Mouse (Mus musculus): ENCODE measurements around the gene Olfr776.
"Not testable (repeated sequence)": the region's sequence is repeated elsewhere in the genome, so short reads cannot be mapped to it uniquely, and the experiment has no call there.

The Olfr776 gene

GRCm38 (mm10) chr10:129258827-129259226 lies at the start of gene Olfr776:
TSS of gene Olfr776 (plus strand) at chr10:129259127.
- DNase-seq, result no peak

- DNase-seq, result no peak
Observed at GRCm38 (mm10) chr10:129230737-129231136, 28.2 kb upstream of the Olfr776 start.

- no peak for DNase-seq
Observed at GRCm38 (mm10) chr10:129235904-129236303, 23.0 kb upstream of the Olfr776 start, which contains the start of gene Olfr774. TSS of gene Olfr774 (plus strand) at chr10:129236204.

- no peak for DNase-seq
Observed at GRCm38 (mm10) chr10:129248112-129248511, 10.8 kb upstream of the Olfr776 start, which contains the start of gene Olfr775. TSS of gene Olfr775 (plus strand) at chr10:129248412.

GRCm38 (mm10) chr10:129271081-129271535 lies 12.2 kb downstream of the Olfr776 start, which contains the start of gene Olfr777:
TSS of gene Olfr777 (minus strand) at chr10:129271485.
- DNase-seq, result no peak

- not testable (repeated sequence) for DNase-seq
Observed at GRCm38 (mm10) chr10:129312973-129313372, 54.0 kb downstream of the Olfr776 start.

- not testable (repeated sequence) for DNase-seq
Observed at GRCm38 (mm10) chr10:129313521-129313920, 54.6 kb downstream of the Olfr776 start.
